Mouse (Mus musculus): ENCODE measurements at regions not wholly inside any gene's neighbourhood (a gene's known extent, or its start where the extent isn't known, plus 50 kb on each side); places are given as distances from the start of the nearest gene placed in this dataset.

- Histone ChIP-seq H3K9me3 (replicated peaks; ENCODE audit: low read length) (no peaks in the 10 kb centered on the region), H3K27ac (ENCODE audit: insufficient read depth, low read depth) (no peak overlapping the region), H3K4me2 (ENCODE audit: insufficient read depth, low read depth, poor library complexity, severe bottlenecking) (no peak overlapping the region), H3K4me1 (ENCODE audit: control insufficient read depth in 1 of 2, insufficient read depth in 2 of 2) (no peaks in the 10 kb centered on the region), H3K4me3 (replicated peaks in 1 of 3; ENCODE audit: low read depth in 2 of 3, low read length in 2 of 3, poor library complexity in 1 of 3) (no peak overlapping the region), H3K36me3 (replicated peaks in 1 of 2; ENCODE audit: control insufficient read depth in 1 of 2, insufficient read depth in 1 of 2, low read length in 1 of 2) (no peaks in the 10 kb centered on the region), H3K9ac (ENCODE audit: insufficient read depth, low read depth) (no peak overlapping the region), H3K27me3 (replicated peaks) (no peaks in the 10 kb centered on the region), H3K79me2 (replicated peaks; ENCODE audit: control insufficient read depth, extremely low read depth, insufficient read depth, poor library complexity, severe bottlenecking) (no peaks in the 10 kb centered on the region)
- no peak for DNase-seq (ENCODE audit: extremely low read depth)
- dilution Hi-C loops (cut with MboI; ENCODE audit: extremely low pct_ligation_motif_present, extremely low pct_unique_long_range_greater_than_20kb, low sequenced_read_pairs) = no loop called here
- TF ChIP-seq SIN3A (IDR thresholded peaks at IDR 0.05; ENCODE audit: low read length) = no peak
- TF ChIP-seq SMC3 (IDR thresholded peaks at IDR 0.05; ENCODE audit: low read depth, low read length) = no peak
- no peak for TF ChIP-seq NELFE (IDR thresholded peaks at IDR 0.05; ENCODE audit: low read depth, low read length)
- TF ChIP-seq MAZ (IDR thresholded peaks at IDR 0.05; ENCODE audit: low read depth, low read length) = no peak
- TF ChIP-seq POLR2AphosphoS2 (IDR thresholded peaks at IDR 0.05; ENCODE audit: low read depth, low read length) = no peak
- no peak for TF ChIP-seq UBTF (IDR thresholded peaks at IDR 0.05; ENCODE audit: low read depth, low read length)
- no peak for TF ChIP-seq BHLHE40 (IDR thresholded peaks at IDR 0.05; ENCODE audit: low read depth, low read length)
- TF ChIP-seq USF2 (conservative IDR thresholded peaks at IDR 0.05; ENCODE audit: low read depth, low read length) = no peak
- TF ChIP-seq RAD21 (IDR thresholded peaks at IDR 0.05; ENCODE audit: low read depth, low read length) = no peak
- in situ Hi-C loops (cut with MboI; ENCODE audit: low pct_ligation_motif_present, low pct_unique_long_range_greater_than_20kb, low sequenced_read_pairs) = no loop called here
These were observed 536.6 kb upstream of the Klf4 start for GRCm38 (mm10) chr4:56068859-56069258.

GRCm38 (mm10) chr4:56064657-56065056 lies 532.4 kb upstream of the Klf4 start:
- H3K27me3 ChIP-seq (replicated peaks) = no peaks in the 10 kb centered on the region
- no peak overlapping the region for H3K9ac ChIP-seq (ENCODE audit: insufficient read depth, low read depth)
- no peaks in the 10 kb centered on the region for H3K79me2 ChIP-seq (replicated peaks; ENCODE audit: control insufficient read depth, extremely low read depth, insufficient read depth, poor library complexity, severe bottlenecking)
- in situ Hi-C loops (cut with MboI; ENCODE audit: low pct_ligation_motif_present, low pct_unique_long_range_greater_than_20kb, low sequenced_read_pairs) = no loop called here
- no peaks in the 10 kb centered on the region for H3K36me3 ChIP-seq (replicated peaks in 1 of 2; ENCODE audit: control insufficient read depth in 1 of 2, insufficient read depth in 1 of 2, low read length in 1 of 2)
- H3K4me1 ChIP-seq (ENCODE audit: control insufficient read depth in 1 of 2, insufficient read depth in 2 of 2) = no peaks in the 10 kb centered on the region
- TF ChIP-seq NRF1 (IDR thresholded peaks at IDR 0.05; ENCODE audit: low read depth, low read length) = no peak
- no peak for TF ChIP-seq GABPA (IDR thresholded peaks at IDR 0.05; ENCODE audit: insufficient replicate concordance, low read depth, low read length)
- TF ChIP-seq ZNF384 (IDR thresholded peaks at IDR 0.05; ENCODE audit: low read depth, low read length) = no peak
- no peak for TF ChIP-seq ZC3H11A (IDR thresholded peaks at IDR 0.05; ENCODE audit: low read depth, low read length)
- TF ChIP-seq POLR2A (IDR thresholded peaks at IDR 0.05; ENCODE audit: low read depth, low read length) = no peak
- no peak for TF ChIP-seq TBP (conservative IDR thresholded peaks at IDR 0.05; ENCODE audit: low read depth, low read length)
- H3K9me3 ChIP-seq (replicated peaks; ENCODE audit: low read length) = no peaks in the 10 kb centered on the region
- H3K27ac ChIP-seq (ENCODE audit: insufficient read depth, low read depth) = no peak overlapping the region
- dilution Hi-C loops (cut with MboI; ENCODE audit: extremely low pct_ligation_motif_present, extremely low pct_unique_long_range_greater_than_20kb, low sequenced_read_pairs) = no loop called here
- H3K4me2 ChIP-seq (ENCODE audit: insufficient read depth, low read depth, poor library complexity, severe bottlenecking) = no peak overlapping the region
- H3K4me3 ChIP-seq (replicated peaks in 1 of 3; ENCODE audit: low read depth in 2 of 3, low read length in 2 of 3, poor library complexity in 1 of 3) = no peak overlapping the region
- DNase-seq (ENCODE audit: extremely low read depth) = no peak

- dilution Hi-C loops (cut with MboI; ENCODE audit: extremely low pct_ligation_motif_present, extremely low pct_unique_long_range_greater_than_20kb, low sequenced_read_pairs) (no loop called here), in situ Hi-C loops (cut with MboI; ENCODE audit: low pct_ligation_motif_present, low pct_unique_long_range_greater_than_20kb, low sequenced_read_pairs) (no loop called here)
- Histone ChIP-seq H3K79me2 (replicated peaks; ENCODE audit: control insufficient read depth, extremely low read depth, insufficient read depth, poor library complexity, severe bottlenecking) (no peaks in the 10 kb centered on the region), H3K9me3 (replicated peaks; ENCODE audit: low read length) (no peaks in the 10 kb centered on the region), H3K27me3 (replicated peaks) (no peaks in the 10 kb centered on the region), H3K4me3 (replicated peaks in 1 of 3; ENCODE audit: low read depth in 2 of 3, low read length in 2 of 3, poor library complexity in 1 of 3) (no peak overlapping the region), H3K36me3 (replicated peaks in 1 of 2; ENCODE audit: control insufficient read depth in 1 of 2, insufficient read depth in 1 of 2, low read length in 1 of 2) (no peaks in the 10 kb centered on the region), H3K9ac (ENCODE audit: insufficient read depth, low read depth) (no peak overlapping the region), H3K4me2 (ENCODE audit: insufficient read depth, low read depth, poor library complexity, severe bottlenecking) (no peak overlapping the region), H3K4me1 (ENCODE audit: control insufficient read depth in 1 of 2, insufficient read depth in 2 of 2) (no peaks in the 10 kb centered on the region), H3K27ac (ENCODE audit: insufficient read depth, low read depth) (no peak overlapping the region)
- DNase-seq (ENCODE audit: extremely low read depth) = no peak
- no peak for TF ChIP-seq TCF12 (IDR thresholded peaks at IDR 0.05; ENCODE audit: low read depth, low read length)
- peak; percentile 23; the same call in 1 of the 2 replicates for TF ChIP-seq SMC3 (IDR thresholded peaks at IDR 0.05; ENCODE audit: low read depth, low read length)
These were observed 519.6 kb upstream of the Klf4 start for GRCm38 (mm10) chr4:56051792-56052380.

All from CH12.LX (cell line).